Mouse (Mus musculus): ENCODE results near the gene Agbl3.

- TF ChIP-seq CTCF (IDR thresholded peaks at IDR 0.05) = no peak
- TF ChIP-seq EP300 (IDR thresholded peaks at IDR 0.05) = no peak
These were observed 118.9 kb downstream of the Agbl3 start for GRCm38 (mm10) chr6:34899127-34899526.
